Mouse (Mus musculus) cerebellum, postnatal 10 days (tissue): Measurements from ENCODE around the gene Gm3173.
"Not testable (repeated sequence)": the region's sequence is repeated elsewhere in the genome, so short reads cannot be mapped to it uniquely, and the experiment has no call there.

ENCODE experiments used
- DNase-seq, 2 experiments: peaks; one replicate each; pipeline ENCODE4 v3.0.0; 2021; ENCODE audit warnings: mixed read lengths in 2 of 2

The Gm3173 gene

GRCm38 (mm10) chr14:4430692-4431091 is at the start of gene Gm3173:
TSS of gene Gm3173 (plus strand) at chr14:4430992.
- DNase-seq, result not testable (repeated sequence)

- not testable (repeated sequence) for DNase-seq
Measured at GRCm38 (mm10) chr14:4385606-4386005, 45.2 kb upstream of the Gm3173 start.

GRCm38 (mm10) chr14:4392841-4393530 is 37.8 kb upstream of the Gm3173 start:
- not testable (repeated sequence) for DNase-seq

- DNase-seq, result not testable (repeated sequence)
Measured at GRCm38 (mm10) chr14:4397226-4397625, 33.6 kb upstream of the Gm3173 start, which contains the start of gene Gm3159. TSS of gene Gm3159 (plus strand) at chr14:4397526.

GRCm38 (mm10) chr14:4398624-4399023 is 32.2 kb upstream of the Gm3173 start:
- DNase-seq, result not testable (repeated sequence)

- DNase-seq, result peak in 1 of 2 experiments; percentile 2
Measured at GRCm38 (mm10) chr14:4400115-4400789, 30.5 kb upstream of the Gm3173 start.

- peak in 1 of 2 experiments; percentile 1 for DNase-seq
Measured at GRCm38 (mm10) chr14:4401245-4401644, 29.5 kb upstream of the Gm3173 start.

GRCm38 (mm10) chr14:4403840-4404239 is 27.0 kb upstream of the Gm3173 start:
- DNase-seq, result not testable (repeated sequence)

GRCm38 (mm10) chr14:4409939-4410338 is 20.9 kb upstream of the Gm3173 start:
- DNase-seq, result not testable (repeated sequence)

- peak; percentile 56 to 64 for DNase-seq
Measured at GRCm38 (mm10) chr14:4414965-4415835, 15.6 kb upstream of the Gm3173 start, which contains the start of gene Gm3164. TSS of gene Gm3164 (plus strand) at chr14:4415448.

- not testable (repeated sequence) for DNase-seq
Measured at GRCm38 (mm10) chr14:4481445-4481844, 50.7 kb downstream of the Gm3173 start, which contains the start of gene Gm3182. TSS of gene Gm3182 (plus strand) at chr14:4481745.

GRCm38 (mm10) chr14:4499425-4499824 is 68.6 kb downstream of the Gm3173 start:
- DNase-seq, result peak; percentile 1 to 2

GRCm38 (mm10) chr14:4555105-4555504 is 124.3 kb downstream of the Gm3173 start, which contains the start of gene Gm3047:
TSS of gene Gm3047 (plus strand) at chr14:4555405.
- DNase-seq, result not testable (repeated sequence)
